Mouse (Mus musculus) testis, adult 2 months (tissue): ENCODE data around the gene Gng7.

Source experiments
- CTCF ChIP-seq: fragments of 200-500 bp; IDR thresholded peaks from 2 replicates; pipeline ENCODE4 v1.5.1; 2012; ENCODE audit warnings: low read depth, mild to moderate bottlenecking, inconsistent platforms, low read length, moderate library complexity; ENCODE audit not compliant: control insufficient read depth, insufficient read depth, insufficient replicate concordance
- POLR2A ChIP-seq: fragments of 200-500 bp; IDR thresholded peaks from 2 replicates; pipeline ENCODE4 v1.6.1; 2012; ENCODE audit warnings: low read depth, mild to moderate bottlenecking, inconsistent platforms, low read length, moderate library complexity; ENCODE audit not compliant: control insufficient read depth

DNA sequence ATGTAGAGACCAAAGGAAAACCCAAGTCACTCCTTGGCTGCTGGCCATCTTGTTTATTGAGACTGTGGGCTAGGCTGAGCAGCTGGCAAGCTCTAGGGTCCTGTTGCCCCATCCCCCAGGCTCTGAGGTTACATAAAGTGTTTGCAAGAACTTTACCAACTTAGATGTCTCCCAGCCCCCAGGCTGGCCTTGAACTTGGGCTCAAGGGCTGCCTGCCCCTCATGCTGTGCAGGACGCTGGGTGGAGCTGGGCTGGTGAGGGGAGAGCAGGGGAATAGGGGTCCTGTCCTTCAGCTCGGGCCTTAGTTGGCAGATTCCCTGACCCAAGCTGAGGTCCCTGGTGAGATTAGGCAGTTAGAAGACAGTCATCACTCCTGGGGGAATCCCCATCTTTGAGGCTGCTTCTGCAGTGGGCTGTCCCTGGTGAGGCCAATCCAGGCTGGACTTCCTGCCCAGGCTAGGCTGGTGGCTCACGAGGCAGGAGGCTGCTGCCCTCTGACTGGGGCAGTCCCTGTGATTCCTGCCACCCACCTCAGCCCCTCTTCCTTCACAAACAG, 47.6 kb downstream of the Gng7 start:
- TF ChIP-seq CTCF (no peak), POLR2A (no peak)
